Mouse (Mus musculus): ENCODE results near the gene Alg5. TPM values are rescaled to one million over a fixed set of nuclear protein-coding genes. Genes with fewer than 3 reads are reported as not detected.
A peak's percentile ranks its signal among the peaks of the same experiment; 100 is the strongest.
"Not testable (repeated sequence)": the region's sequence is repeated elsewhere in the genome, so short reads cannot be mapped to it uniquely, and the experiment has no call there.

Alg5 gene
- polyA plus RNA-seq (2011; ENCODE audit: insufficient read length, low read depth, missing spikeins), result 51.9 and 58.3 TPM in 2 replicates

GRCm38 (mm10) chr3:54735247-54736046 lies at the start of gene Alg5, which contains the start of gene Exosc8:
TSS of gene Alg5 (plus strand) at chr3:54735539.
TSS of gene Exosc8 (minus strand) at chr3:54735393.
- peak; percentile 90 for TF ChIP-seq POLR2A (IDR thresholded peaks at IDR 0.05; ENCODE audit: low read depth, low read length)
- peak; percentile 80 for TF ChIP-seq CTCF (IDR thresholded peaks at IDR 0.05; ENCODE audit: borderline replicate concordance, insufficient read depth, low read length)
- peaks cover 4% of the 10 kb centered on the region; the same call in 1 of the 2 replicates for H3K4me1 ChIP-seq (ENCODE audit: control insufficient read depth, insufficient read depth, low read length)
- H3K4me3 ChIP-seq (ENCODE audit: insufficient read depth, low read length), result peak within 1 kb of the TSS; percentile 96
- peak within 1 kb of the TSS; percentile 95 for H3K27ac ChIP-seq (ENCODE audit: insufficient read depth, low read length)

GRCm38 (mm10) chr3:54687245-54687644 lies 48.1 kb upstream of the Alg5 start:
- H3K4me3 ChIP-seq (ENCODE audit: insufficient read depth, low read length), result no peak overlapping the region
- no peak for TF ChIP-seq CTCF (IDR thresholded peaks at IDR 0.05; ENCODE audit: borderline replicate concordance, insufficient read depth, low read length)
- TF ChIP-seq POLR2A (IDR thresholded peaks at IDR 0.05; ENCODE audit: low read depth, low read length), result no peak
- no peaks in the 10 kb centered on the region for H3K4me1 ChIP-seq (ENCODE audit: control insufficient read depth, insufficient read depth, low read length)
- no peak overlapping the region for H3K27ac ChIP-seq (ENCODE audit: insufficient read depth, low read length)

GRCm38 (mm10) chr3:54689091-54689490 lies 46.2 kb upstream of the Alg5 start:
- no peak for TF ChIP-seq POLR2A (IDR thresholded peaks at IDR 0.05; ENCODE audit: low read depth, low read length)
- no peak for TF ChIP-seq CTCF (IDR thresholded peaks at IDR 0.05; ENCODE audit: borderline replicate concordance, insufficient read depth, low read length)
- Histone ChIP-seq H3K4me3 (ENCODE audit: insufficient read depth, low read length) (no peak overlapping the region), H3K4me1 (ENCODE audit: control insufficient read depth, insufficient read depth, low read length) (no peaks in the 10 kb centered on the region), H3K27ac (ENCODE audit: insufficient read depth, low read length) (no peak overlapping the region)

GRCm38 (mm10) chr3:54692202-54693055 lies 42.9 kb upstream of the Alg5 start, which contains the start of gene Supt20:
TSS of gene Supt20 (plus strand) at chr3:54692807.
- Histone ChIP-seq H3K4me1 (ENCODE audit: control insufficient read depth, insufficient read depth, low read length) (peaks cover 2% of the 10 kb centered on the region; the same call in 1 of the 2 replicates), H3K27ac (ENCODE audit: insufficient read depth, low read length) (peak within 1 kb of the TSS; percentile 42), H3K4me3 (ENCODE audit: insufficient read depth, low read length) (peak within 1 kb of the TSS; percentile 98)
- TF ChIP-seq CTCF (IDR thresholded peaks at IDR 0.05; ENCODE audit: borderline replicate concordance, insufficient read depth, low read length) (no peak), POLR2A (IDR thresholded peaks at IDR 0.05; ENCODE audit: low read depth, low read length) (peak; percentile 84)

GRCm38 (mm10) chr3:54693056-54693415 lies 42.3 kb upstream of the Alg5 start:
- Histone ChIP-seq H3K4me3 (ENCODE audit: insufficient read depth, low read length) (peak overlapping the region; percentile 98), H3K27ac (ENCODE audit: insufficient read depth, low read length) (peak overlapping the region; percentile 38), H3K4me1 (ENCODE audit: control insufficient read depth, insufficient read depth, low read length) (peaks cover 2% of the 10 kb centered on the region; the same call in 1 of the 2 replicates)
- TF ChIP-seq POLR2A (IDR thresholded peaks at IDR 0.05; ENCODE audit: low read depth, low read length) (no peak; the same call in 1 of the 2 replicates), CTCF (IDR thresholded peaks at IDR 0.05; ENCODE audit: borderline replicate concordance, insufficient read depth, low read length) (no peak)

- TF ChIP-seq CTCF (IDR thresholded peaks at IDR 0.05; ENCODE audit: borderline replicate concordance, insufficient read depth, low read length) (no peak), POLR2A (IDR thresholded peaks at IDR 0.05; ENCODE audit: low read depth, low read length) (no peak)
- Histone ChIP-seq H3K4me3 (ENCODE audit: insufficient read depth, low read length) (no peak overlapping the region), H3K4me1 (ENCODE audit: control insufficient read depth, insufficient read depth, low read length) (no peaks in the 10 kb centered on the region), H3K27ac (ENCODE audit: insufficient read depth, low read length) (no peak overlapping the region)
These were observed 35.5 kb upstream of the Alg5 start for GRCm38 (mm10) chr3:54699759-54700301.

GRCm38 (mm10) chr3:54704106-54704505 lies 31.2 kb upstream of the Alg5 start:
- H3K4me3 ChIP-seq (ENCODE audit: insufficient read depth, low read length); H3K27ac ChIP-seq (ENCODE audit: insufficient read depth, low read length); H3K4me1 ChIP-seq (ENCODE audit: control insufficient read depth, insufficient read depth, low read length): not testable (repeated sequence)

GRCm38 (mm10) chr3:54708972-54709371 lies 26.4 kb upstream of the Alg5 start:
- no peak for TF ChIP-seq POLR2A (IDR thresholded peaks at IDR 0.05; ENCODE audit: low read depth, low read length)
- no peak for TF ChIP-seq CTCF (IDR thresholded peaks at IDR 0.05; ENCODE audit: borderline replicate concordance, insufficient read depth, low read length)
- H3K4me1 ChIP-seq (ENCODE audit: control insufficient read depth, insufficient read depth, low read length), result no peaks in the 10 kb centered on the region
- H3K27ac ChIP-seq (ENCODE audit: insufficient read depth, low read length), result no peak overlapping the region
- H3K4me3 ChIP-seq (ENCODE audit: insufficient read depth, low read length), result no peak overlapping the region

- peak within 1 kb of the TSS; percentile 71 for H3K27ac ChIP-seq (ENCODE audit: insufficient read depth, low read length)
- no peak within 1 kb of the TSS for H3K4me3 ChIP-seq (ENCODE audit: insufficient read depth, low read length)
- H3K4me1 ChIP-seq (ENCODE audit: control insufficient read depth, insufficient read depth, low read length), result peaks cover 3% of the 10 kb centered on the region; the same call in 1 of the 2 replicates
- TF ChIP-seq POLR2A (IDR thresholded peaks at IDR 0.05; ENCODE audit: low read depth, low read length), result no peak
- no peak for TF ChIP-seq CTCF (IDR thresholded peaks at IDR 0.05; ENCODE audit: borderline replicate concordance, insufficient read depth, low read length)
These were observed 21.1 kb upstream of the Alg5 start, which contains the start of gene Gm21958 for GRCm38 (mm10) chr3:54714253-54714652. TSS of gene Gm21958 (minus strand) at chr3:54714353.
